Mouse (Mus musculus) heart, embryonic 14.5 days (tissue): ENCODE results near the gene Hmgcs2. TPM values are rescaled to one million over a fixed set of nuclear protein-coding genes. Genes with fewer than 3 reads are reported as not detected.
"Not testable (repeated sequence)": the region's sequence is repeated elsewhere in the genome, so short reads cannot be mapped to it uniquely, and the experiment has no call there.

Source experiments
- ATAC-seq: fragments of 200-750 bp; cut with Nextera tagmentation; 2 replicates; pipeline ENCODE4 v1.8.0; 2017; ENCODE audit warnings: low read depth, moderate TSS enrichment; ENCODE audit not compliant: insufficient number of reproducible peaks, insufficient read depth, low FRiP score
- H3K27ac ChIP-seq, 2 experiments: fragments of 200-500 bp in 1 of 2; fragments of 300-500 bp in 1 of 2; sonication (generic) in 1 of 2; replicated peaks in 1 of 2; 2 replicates each; pipeline ENCODE4 v1.5.1; 2012 to 2014; ENCODE audit warnings: low read depth in 2 of 2, low read length in 2 of 2, control low read depth in 1 of 2, mild to moderate bottlenecking in 1 of 2, mixed read lengths in 1 of 2; ENCODE audit not compliant: control insufficient read depth in 1 of 2, insufficient read depth in 1 of 2
- H3K27me3 ChIP-seq: fragments of 300-500 bp; sonication (generic); 2 replicates; pipeline ENCODE4 v1.6.1; 2014; ENCODE audit warnings: mild to moderate bottlenecking, low read length, control low read depth; ENCODE audit not compliant: control insufficient read depth, insufficient read depth
- H3K36me3 ChIP-seq: fragments of 300-500 bp; sonication (generic); 2 replicates; pipeline ENCODE4 v1.6.1; 2014; ENCODE audit warnings: mild to moderate bottlenecking, control low read depth, low read length, mixed read lengths; ENCODE audit not compliant: control insufficient read depth, insufficient read depth
- H3K4me1 ChIP-seq, 2 experiments: fragments of 200-500 bp in 1 of 2; fragments of 300-500 bp in 1 of 2; sonication (generic) in 1 of 2; 2 replicates each; pipeline ENCODE4 v1.6.1; 2012 to 2014; ENCODE audit warnings: low read length in 2 of 2, control low read depth in 1 of 2, mixed read lengths in 1 of 2; ENCODE audit not compliant: control insufficient read depth in 2 of 2, insufficient read depth in 2 of 2
- H3K4me2 ChIP-seq: fragments of 300-500 bp; sonication (generic); 2 replicates; pipeline ENCODE4 v1.6.1; 2014; ENCODE audit warnings: mild to moderate bottlenecking, low read length
- H3K4me3 ChIP-seq, 2 experiments: fragments of 200-500 bp in 1 of 2; fragments of 300-500 bp in 1 of 2; sonication (generic) in 1 of 2; 2 replicates each; pipeline ENCODE4 v1.5.1; 2012 to 2014; ENCODE audit warnings: low read length in 2 of 2, mild to moderate bottlenecking in 2 of 2, control low read depth in 1 of 2, low read depth in 1 of 2, moderate library complexity in 1 of 2; ENCODE audit not compliant: control insufficient read depth in 1 of 2, insufficient read depth in 1 of 2
- H3K9ac ChIP-seq: fragments of 300-500 bp; sonication (generic); 2 replicates; pipeline ENCODE4 v1.6.1; 2014; ENCODE audit warnings: mild to moderate bottlenecking, low read length
- H3K9me3 ChIP-seq: fragments of 300-500 bp; sonication (generic); 2 replicates; pipeline ENCODE4 v1.6.1; 2016; ENCODE audit warnings: low read length, control low read depth; ENCODE audit not compliant: control insufficient read depth
- WGBS: fragments of 180-500 bp; shearing (Covaris S2); extraction: QIAGEN DNeasy Blood & Tissue Kit; methylation state at CpG from one replicate; pipeline ENCODE4 v1.1.7; 2014; 5-methylcytosine and 5-hydroxymethylcytosine counted together
- polyA plus RNA-seq: library from polyadenylated mRNA; unstranded; fragments of >200 nt; fragmentation: Nextera tagmentation; extraction: Ambion mirVana; gene quantifications from 2 replicates; pipeline ENCODE4 v1.2.1, GENCODE M21; 2014

The Hmgcs2 gene
- polyA plus RNA-seq, 1 experiment from 2014 or later = 14.0 TPM

DNA sequence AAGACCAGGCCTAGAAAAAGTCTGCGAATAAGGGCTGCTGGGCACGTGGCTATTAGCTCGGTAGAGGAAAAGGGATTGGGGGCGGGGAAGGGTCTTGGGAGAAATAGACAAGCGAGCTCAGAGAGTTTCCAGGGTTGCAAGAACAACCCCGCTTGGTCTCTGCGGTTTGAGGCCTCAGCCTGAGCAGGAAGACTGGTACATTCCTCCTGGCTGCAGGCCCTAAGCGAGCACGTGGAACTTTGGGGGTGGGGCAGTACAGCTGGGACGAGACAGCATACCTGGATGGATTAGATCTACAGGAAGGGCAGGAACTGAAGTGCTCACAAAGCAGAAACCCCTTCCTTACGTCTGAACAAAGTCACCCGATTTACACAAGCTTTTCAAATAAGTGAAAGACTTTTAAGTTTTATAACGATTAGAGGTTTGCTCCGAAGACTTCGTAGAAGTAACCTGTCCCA lies 58.4 kb downstream of the Hmgcs2 start:
- Histone ChIP-seq H3K9ac (peak overlapping the region; percentile 77), H3K4me2 (peak overlapping the region; percentile 97), H3K27ac (0 out of 4 replicates have a peak overlapping the region, but pooled peaks of 1 of the 2 experiments have one; percentile 44), H3K4me3 (peak overlapping the region; percentile 70 to 72), H3K4me1 (peaks cover 6 to 7% of the 10 kb centered on the region in 2 experiments), H3K36me3 (no peaks in the 10 kb centered on the region), H3K9me3 (no peaks in the 10 kb centered on the region), H3K27me3 (no peaks in the 10 kb centered on the region)
- 11% methylated on average over 15 of the region's 15 CpGs for WGBS
- peak; percentile 60; the same call in 1 of the 2 replicates for ATAC-seq

DNA sequence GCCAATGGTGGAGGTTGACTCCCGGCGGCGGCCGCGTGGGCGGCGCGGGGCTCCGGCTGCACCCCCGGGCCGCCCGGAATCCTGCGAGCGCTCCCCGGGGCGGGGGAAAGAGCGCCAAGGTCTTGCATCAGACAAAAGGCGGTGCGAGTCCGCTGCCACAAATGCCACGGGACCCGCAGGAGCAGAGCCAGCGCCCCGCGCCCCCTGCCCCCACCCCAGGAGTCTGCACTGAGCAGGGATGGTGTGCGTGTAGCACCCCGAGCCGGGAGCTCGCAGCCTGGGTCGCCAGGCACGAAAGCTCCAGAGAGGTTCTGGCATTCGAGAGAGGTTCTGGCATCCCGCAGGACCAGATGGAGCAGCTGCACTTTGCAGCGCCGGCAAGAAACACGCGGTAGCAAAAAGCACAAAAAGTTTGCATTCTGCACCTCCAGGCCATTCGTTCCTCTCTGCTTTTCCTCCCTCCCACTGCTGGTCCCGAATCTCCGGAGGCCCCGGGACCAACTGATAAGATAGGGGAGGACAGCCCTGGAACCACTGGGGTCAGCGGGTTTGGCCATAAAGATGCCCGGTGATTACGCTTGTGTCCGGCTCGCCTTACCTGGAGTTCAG lies 59.0 kb downstream of the Hmgcs2 start:
- H3K27me3 ChIP-seq = no peaks in the 10 kb centered on the region
- peak overlapping the region; percentile 77 for H3K9ac ChIP-seq
- WGBS = under 1% methylated on average over 46 of the region's 46 CpGs
- no peaks in the 10 kb centered on the region for H3K9me3 ChIP-seq
- H3K27ac ChIP-seq = peak overlapping the region in 1 of 2 experiments; percentile 44; a peak in 1 of 4 replicates
- no peaks in the 10 kb centered on the region for H3K36me3 ChIP-seq
- peaks cover 6 to 7% of the 10 kb centered on the region in 2 experiments for H3K4me1 ChIP-seq
- peak overlapping the region; percentile 97 for H3K4me2 ChIP-seq
- peak overlapping the region; percentile 70 to 72 for H3K4me3 ChIP-seq
- ATAC-seq = peak; percentile 45

DNA sequence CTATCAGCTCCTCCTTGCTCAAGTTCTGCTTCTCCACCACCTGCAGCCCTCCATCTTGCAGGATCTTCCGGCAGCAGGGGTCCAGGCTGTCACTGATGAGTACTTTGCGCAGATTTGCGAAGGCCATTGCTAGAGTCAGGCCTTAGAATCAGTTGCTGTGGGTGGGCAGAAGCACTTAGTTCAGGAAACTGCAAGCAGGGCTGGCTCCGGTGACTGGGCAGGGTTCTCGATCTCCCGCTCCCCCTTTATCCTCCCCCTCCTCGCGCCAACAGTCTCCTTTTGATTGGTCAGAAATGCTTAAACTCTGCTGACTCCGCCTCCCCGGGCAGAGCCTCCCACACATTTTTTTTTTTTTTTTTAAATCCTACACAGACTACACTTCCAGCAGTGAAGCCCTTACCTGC lies 59.5 kb downstream of the Hmgcs2 start, which contains the start of gene Phgdh:
Gene Phgdh (minus strand): TSS at position 285 of the 404 bp plus-strand sequence.
- not testable (repeated sequence) for H3K9me3 ChIP-seq, H3K27me3 ChIP-seq, H3K36me3 ChIP-seq, H3K4me1 ChIP-seq
- peak within 1 kb of the TSS; percentile 70 to 72 for H3K4me3 ChIP-seq
- 0% methylated on average over 9 of the region's 10 CpGs for WGBS
- peak within 1 kb of the TSS; percentile 97 for H3K4me2 ChIP-seq
- H3K9ac ChIP-seq = peak within 1 kb of the TSS; percentile 77
- ATAC-seq = peak; percentile 28; the same call in 1 of the 2 replicates
- H3K27ac ChIP-seq = peak within 1 kb of the TSS in 1 of 2 experiments; percentile 44; a peak in 1 of 4 replicates

DNA sequence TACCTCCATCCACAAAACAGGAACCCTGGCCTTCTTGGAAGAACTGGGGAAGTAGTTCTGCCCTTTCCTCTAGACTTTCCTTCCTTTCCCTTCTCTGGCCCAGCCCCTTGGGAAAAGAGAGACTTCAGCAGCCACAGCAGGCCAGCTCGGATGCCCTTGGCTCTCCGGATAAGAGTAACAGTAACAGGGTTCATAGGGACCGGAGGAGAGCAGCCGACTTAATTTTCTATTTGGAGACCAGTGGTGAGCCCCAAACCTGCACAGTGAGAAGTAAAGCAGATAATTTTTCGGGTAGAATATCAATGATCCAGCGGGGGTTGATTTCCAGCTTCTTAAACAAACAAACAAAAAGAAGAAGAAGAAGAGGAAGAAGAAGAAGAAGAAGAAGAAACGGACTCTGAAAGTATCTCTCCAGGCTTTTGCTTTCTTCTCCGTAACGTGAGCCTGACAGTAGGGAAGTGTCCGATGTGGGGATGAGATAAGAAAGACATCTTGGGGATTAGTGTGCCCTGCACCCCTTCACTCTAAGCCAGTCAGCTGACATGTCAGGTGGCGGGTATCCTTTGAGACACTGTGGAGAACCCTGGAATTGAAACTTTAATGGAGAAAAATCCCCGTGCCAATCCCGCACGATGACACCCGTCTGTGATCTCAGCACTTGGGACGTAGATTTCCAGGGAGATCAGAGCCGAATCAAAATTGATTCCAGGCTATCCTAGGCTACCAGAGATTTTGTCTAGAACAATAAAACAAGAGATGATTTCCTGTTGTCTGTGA lies 60.8 kb downstream of the Hmgcs2 start:
- Histone ChIP-seq H3K9me3 (0 out of 2 replicates have a peak, but pooled peaks cover 2% of the 10 kb centered on the region), H3K4me1 (peaks cover 4 to 6% of the 10 kb centered on the region in 2 experiments; a peak in 3 of 4 replicates), H3K27me3 (no peaks in the 10 kb centered on the region), H3K27ac (no peak overlapping the region), H3K9ac (no peak overlapping the region), H3K4me3 (no peak overlapping the region), H3K36me3 (no peaks in the 10 kb centered on the region), H3K4me2 (no peak overlapping the region)
- no peak for ATAC-seq
- WGBS = 74% methylated on average over 17 of the region's 17 CpGs

DNA sequence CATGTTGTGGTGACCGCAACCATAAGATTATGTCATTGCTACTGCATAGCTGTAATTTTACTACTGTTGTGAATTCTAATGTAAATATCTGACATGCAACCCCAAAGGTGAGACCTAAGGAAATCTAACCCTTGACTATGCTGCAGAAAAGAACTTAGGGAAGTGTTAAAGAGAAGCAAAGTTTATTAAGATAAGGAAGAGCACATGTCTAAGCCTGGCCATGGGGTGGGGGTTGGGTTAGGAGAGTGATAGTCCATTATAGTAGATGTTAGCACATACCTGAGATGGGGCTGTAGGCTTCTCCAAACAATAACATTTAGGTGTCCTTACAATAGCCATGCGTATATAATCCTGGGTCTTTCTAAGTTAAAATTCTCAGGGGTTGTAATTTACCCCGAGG lies 63.0 kb downstream of the Hmgcs2 start:
- Histone ChIP-seq H3K4me1 (peaks cover 2 to 4% of the 10 kb centered on the region in 2 experiments; a peak in 2 of 4 replicates), H3K27me3 (no peaks in the 10 kb centered on the region), H3K36me3 (no peaks in the 10 kb centered on the region), H3K4me3 (no peak overlapping the region), H3K9ac (no peak overlapping the region), H3K9me3 (0 out of 2 replicates have a peak, but pooled peaks cover 2% of the 10 kb centered on the region), H3K27ac (no peak overlapping the region), H3K4me2 (no peak overlapping the region)
- no peak for ATAC-seq
- WGBS = 82% methylated on average over 3 of the region's 3 CpGs

DNA sequence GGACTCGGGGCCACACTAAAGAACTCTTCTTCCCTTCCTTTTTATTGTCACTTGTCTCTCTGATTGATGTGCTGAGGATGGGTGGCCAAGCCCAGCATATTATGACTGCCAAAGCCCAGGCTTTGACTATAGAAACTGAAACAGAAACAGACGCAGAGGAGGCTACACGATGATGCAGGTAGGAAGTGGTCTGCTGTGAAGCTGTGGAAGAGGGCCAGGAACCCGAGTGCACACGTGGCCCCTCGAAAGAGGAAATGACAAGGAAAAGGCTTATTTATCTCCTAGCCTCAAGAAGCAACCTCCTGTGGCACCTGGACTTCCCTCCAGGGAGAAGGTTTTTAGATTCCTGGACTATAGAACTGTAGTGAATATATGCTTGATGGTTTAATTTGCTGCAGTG lies 67.9 kb downstream of the Hmgcs2 start:
- no peak overlapping the region for H3K27ac ChIP-seq
- H3K9ac ChIP-seq = no peak overlapping the region
- H3K36me3 ChIP-seq = no peaks in the 10 kb centered on the region
- H3K4me2 ChIP-seq = no peak overlapping the region
- H3K4me3 ChIP-seq = no peak overlapping the region
- H3K27me3 ChIP-seq = no peaks in the 10 kb centered on the region
- WGBS = 62% methylated on average over 6 of the region's 6 CpGs
- ATAC-seq = no peak
- H3K4me1 ChIP-seq = peaks cover 0 to 3% of the 10 kb centered on the region in 2 experiments; a peak in 1 of 4 replicates
- H3K9me3 ChIP-seq = 0 out of 2 replicates have a peak, but pooled peaks cover 2% of the 10 kb centered on the region

DNA sequence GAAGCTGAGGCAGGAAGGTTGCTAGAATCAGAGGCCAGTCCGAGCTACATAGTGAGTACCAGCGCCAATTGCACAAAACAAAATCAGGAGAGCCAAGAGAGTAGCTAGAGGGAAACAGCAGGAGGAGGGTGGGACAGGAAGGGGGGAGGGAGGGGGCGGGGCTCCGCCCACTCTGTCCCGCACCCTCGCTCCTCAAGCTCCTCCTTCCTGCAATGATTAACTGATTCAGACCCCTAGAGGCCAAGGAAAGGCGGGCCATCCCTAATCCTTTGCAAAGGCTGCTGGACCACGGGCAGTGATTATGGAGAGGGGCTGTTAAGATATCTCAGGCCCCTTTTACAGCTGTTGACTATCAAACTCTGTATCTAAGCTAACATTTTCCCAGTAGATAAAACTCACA lies 68.5 kb downstream of the Hmgcs2 start:
- WGBS = 17% methylated on average over 8 of the region's 8 CpGs
- no peaks in the 10 kb centered on the region for H3K36me3 ChIP-seq
- ATAC-seq = no peak

More for the DNA sequence above, 68.5 kb downstream of the Hmgcs2 start:
- H3K27me3 ChIP-seq = no peaks in the 10 kb centered on the region
- H3K4me1 ChIP-seq = peaks cover 0 to 3% of the 10 kb centered on the region in 2 experiments; a peak in 1 of 4 replicates
- H3K9ac ChIP-seq = no peak overlapping the region
- no peak overlapping the region for H3K4me3 ChIP-seq
- 0 out of 2 replicates have a peak, but pooled peaks cover 2% of the 10 kb centered on the region for H3K9me3 ChIP-seq
- no peak overlapping the region for H3K4me2 ChIP-seq
- no peak overlapping the region for H3K27ac ChIP-seq
